Mouse (Mus musculus) embryonic fibroblast, embryonic 13.5 days (primary cell): Measurements from ENCODE around the gene Crtap.

Experiments
- CTCF ChIP-seq: IDR thresholded peaks from 2 replicates; pipeline ENCODE4 v1.5.1; 2011; ENCODE audit warnings: mild to moderate bottlenecking, control low read depth, low read length, moderate library complexity, borderline replicate concordance; ENCODE audit not compliant: insufficient read depth
- POLR2A ChIP-seq: IDR thresholded peaks from 2 replicates; pipeline ENCODE4 v1.6.1; 2011; ENCODE audit warnings: low read depth, mild to moderate bottlenecking, control low read depth, low read length, moderate library complexity

- TF ChIP-seq POLR2A (no peak), CTCF (no peak)
Observed at GRCm38 (mm10) chr9:114387086-114387485, 3.4 kb downstream of the Crtap start.
